11 mouse cellular contexts compared by ENCODE assay signal in genomic region chr13:21253040-21253439, GRCm38 (mm10). TPM values are rescaled to one million over a fixed set of nuclear protein-coding genes. Genes with fewer than 3 reads are reported as not detected.
DNase-seq lines count a peak whose midpoint lies in the region; ATAC-seq and TF ChIP-seq lines count a peak whose summit lies in the region.
"Had no signal": no experiment of that assay in that cellular context is flagged by ENCODE, and none has a peak within 500 bp of the region (broad histone marks: within the 10 kb centered on the region; RNA-seq: fewer than 3 reads in every experiment).

No protein-coding gene starts in this region.

- peak overlapping the region; percentile 68 for H3K4me2 ChIP-seq in heart, embryonic 15.5 days
- peak overlapping the region; percentile 68 for H3K4me2 ChIP-seq in hindbrain, embryonic 16.5 days (ENCODE audit: low read length)
- H3K4me2 ChIP-seq in midbrain, postnatal 0 days (ENCODE audit: low read depth, low read length, poor library complexity, severe bottlenecking): peak overlapping the region; percentile 58

- no peak for DNase-seq in heart, postnatal 14 days
- no peak for DNase-seq in embryonic facial prominence, embryonic 10.5 days (ENCODE audit: low spot score)
- DNase-seq in midbrain, postnatal 0 days (ENCODE audit: low spot score): no peak
- no peak for DNase-seq in gastrocnemius, adult 8-10 months (ENCODE audit: low spot score in 2 of 2)
- no peak for DNase-seq in urinary bladder, postnatal 36 days (ENCODE audit: low spot score in 2 of 2)
- DNase-seq in embryo, embryonic 9.5 days (ENCODE audit: extremely low spot score): no peak
- DNase-seq: lung, postnatal 14 days had no signal

- WGBS in heart, embryonic 15.5 days: 33% methylated on average over 5 of the region's 5 CpGs
- 14% methylated on average over 5 of the region's 5 CpGs for WGBS in embryonic facial prominence, embryonic 10.5 days
- 20% methylated on average over 5 of the region's 5 CpGs for WGBS in hindbrain, embryonic 16.5 days
- WGBS in midbrain, postnatal 0 days: 20% methylated on average over 5 of the region's 5 CpGs

- intact Hi-C loops in heart, postnatal 14 days (cut with DNase I): no loop called here

- H3K36me3 ChIP-seq in heart, embryonic 15.5 days: no peaks in the 10 kb centered on the region
- no peaks in the 10 kb centered on the region for H3K36me3 ChIP-seq in embryonic facial prominence, embryonic 10.5 days (replicated peaks)
- no peaks in the 10 kb centered on the region for H3K36me3 ChIP-seq in hindbrain, embryonic 16.5 days (ENCODE audit: control insufficient read depth, insufficient read depth, low read length)
- no peaks in the 10 kb centered on the region for H3K36me3 ChIP-seq in midbrain, postnatal 0 days (ENCODE audit: insufficient read depth, low read length)

- H3K27ac ChIP-seq in heart, embryonic 15.5 days: no peak overlapping the region
- H3K27ac ChIP-seq in embryonic facial prominence, embryonic 10.5 days (replicated peaks): peak overlapping the region; percentile 80; the same call in 1 of the 2 replicates
- H3K27ac ChIP-seq in hindbrain, embryonic 16.5 days (ENCODE audit: low read depth, low read length): no peak overlapping the region
- H3K27ac ChIP-seq in midbrain, postnatal 0 days (ENCODE audit: low read depth, low read length): no peak overlapping the region

- H3K4me1 ChIP-seq in heart, embryonic 15.5 days (replicated peaks): no peaks in the 10 kb centered on the region; the same call in 1 of the 2 replicates
- peaks cover 7% of the 10 kb centered on the region; the same call in 1 of the 2 replicates for H3K4me1 ChIP-seq in embryonic facial prominence, embryonic 10.5 days
- H3K4me1 ChIP-seq in hindbrain, embryonic 16.5 days (ENCODE audit: control insufficient read depth, insufficient read depth, low read depth, low read length): peaks cover 3% of the 10 kb centered on the region; the same call in 1 of the 2 replicates
- no peaks in the 10 kb centered on the region for H3K4me1 ChIP-seq in midbrain, postnatal 0 days (ENCODE audit: insufficient read depth, low read length)

- no peaks in the 10 kb centered on the region for H3K9me3 ChIP-seq in heart, embryonic 15.5 days (replicated peaks)
- no peaks in the 10 kb centered on the region for H3K9me3 ChIP-seq in embryonic facial prominence, embryonic 10.5 days
- H3K9me3 ChIP-seq in hindbrain, embryonic 16.5 days (ENCODE audit: control insufficient read depth, low read length): no peaks in the 10 kb centered on the region
- H3K9me3 ChIP-seq in midbrain, postnatal 0 days (ENCODE audit: low read length): no peaks in the 10 kb centered on the region

- H3K27me3 ChIP-seq in heart, embryonic 15.5 days: peaks cover 23% of the 10 kb centered on the region
- H3K27me3 ChIP-seq in embryonic facial prominence, embryonic 10.5 days (replicated peaks; ENCODE audit: low read depth, poor library complexity, severe bottlenecking): peaks cover 31% of the 10 kb centered on the region
- H3K27me3 ChIP-seq in hindbrain, embryonic 16.5 days (replicated peaks; ENCODE audit: control insufficient read depth, insufficient read depth, low read length): no peaks in the 10 kb centered on the region; the same call in 1 of the 2 replicates
- peaks cover 6% of the 10 kb centered on the region; the same call in 1 of the 2 replicates for H3K27me3 ChIP-seq in midbrain, postnatal 0 days (ENCODE audit: insufficient read depth, low read length)

- H3K4me3 ChIP-seq in heart, embryonic 15.5 days: peak overlapping the region; percentile 53; the same call in 1 of the 2 replicates
- peak overlapping the region; percentile 67 for H3K4me3 ChIP-seq in embryonic facial prominence, embryonic 10.5 days
- peak overlapping the region; percentile 63 for H3K4me3 ChIP-seq in hindbrain, embryonic 16.5 days (ENCODE audit: low read length)
- H3K4me3 ChIP-seq in midbrain, postnatal 0 days (ENCODE audit: low read depth, low read length): peak overlapping the region; percentile 55

- ATAC-seq in heart, embryonic 15.5 days (replicated peaks; ENCODE audit: insufficient number of reproducible peaks, insufficient read depth, low FRiP score, low read depth): no peak
- ATAC-seq in hindbrain, embryonic 16.5 days: 0 out of 2 replicates have a peak, but pooled peaks have one; percentile 18
- ATAC-seq in midbrain, postnatal 0 days (ENCODE audit: low FRiP score): no peak

- no peak for TF ChIP-seq CTCF in midbrain, postnatal 0 days (IDR thresholded peaks at IDR 0.05)

- H3K9ac ChIP-seq in heart, embryonic 15.5 days: no peak overlapping the region
- H3K9ac ChIP-seq in hindbrain, embryonic 16.5 days (ENCODE audit: low read depth, low read length): peak overlapping the region; percentile 62
- peak overlapping the region; percentile 60; the same call in 1 of the 2 replicates for H3K9ac ChIP-seq in midbrain, postnatal 0 days (replicated peaks; ENCODE audit: low read length, poor library complexity, severe bottlenecking)

RNA-seq across cellular contexts. Expression of gene Gpx5, which starts 39.5 kb away (rescaled TPM):
- not detected in 2 replicates for polyA plus RNA-seq in heart, embryonic 15.5 days (2015; fragmentation: Nextera tagmentation; extraction: Ambion mirVana)
- total RNA-seq in heart, postnatal 14 days (2021): not detected
- not detected in 2 replicates for polyA plus RNA-seq in embryonic facial prominence, embryonic 10.5 days (2016; fragmentation: Nextera tagmentation; extraction: Ambion mirVana)
- polyA plus RNA-seq in hindbrain, embryonic 16.5 days (2015; fragmentation: Nextera tagmentation; extraction: Ambion mirVana): not detected in 2 replicates
- total RNA-seq in midbrain, postnatal 0 days (2014; rRNA removed): not detected in 2 replicates
- not detected in 2 replicates for polyA plus RNA-seq in midbrain, postnatal 0 days (2015; fragmentation: Nextera tagmentation; extraction: Ambion mirVana)
- total RNA-seq in gastrocnemius, adult 8-10 months (2022): not detected
- total RNA-seq: heart, adult 8-10 months had no signal
- polyA plus RNA-seq: small intestine, adult 2 months had no signal

RNA-seq across cellular contexts. Expression of gene Gpx6, which starts 58.9 kb away (rescaled TPM):
- polyA plus RNA-seq in heart, embryonic 15.5 days (2015; fragmentation: Nextera tagmentation; extraction: Ambion mirVana): not detected in 2 replicates
- not detected for total RNA-seq in heart, postnatal 14 days (2021)
- 0.24 and 0.36 TPM in 2 replicates for polyA plus RNA-seq in embryonic facial prominence, embryonic 10.5 days (2016; fragmentation: Nextera tagmentation; extraction: Ambion mirVana)
- polyA plus RNA-seq in hindbrain, embryonic 16.5 days (2015; fragmentation: Nextera tagmentation; extraction: Ambion mirVana): 0.26 and 0.64 TPM in 2 replicates
- not detected in 2 replicates for total RNA-seq in midbrain, postnatal 0 days (2014; rRNA removed)
- polyA plus RNA-seq in midbrain, postnatal 0 days (2015; fragmentation: Nextera tagmentation; extraction: Ambion mirVana): 0.26 and 0.58 TPM in 2 replicates
- total RNA-seq in gastrocnemius, adult 8-10 months (2022): not detected
- total RNA-seq: heart, adult 8-10 months had no signal
- polyA plus RNA-seq: small intestine, adult 2 months had no signal
